Mouse (Mus musculus): ENCODE data around the gene Plppr2. TPM values are rescaled to one million over a fixed set of nuclear protein-coding genes. Genes with fewer than 3 reads are reported as not detected.

The Plppr2 gene
- polyA plus RNA-seq, 1 experiment from 2014 or later: 1.4 TPM

GRCm38 (mm10) chr9:21926784-21927183, 10.0 kb upstream of the Plppr2 start:
- H3K9ac ChIP-seq (ENCODE audit: low read depth, low read length): peak overlapping the region; percentile 56
- H3K4me3 ChIP-seq (ENCODE audit: low read depth, low read length): peak overlapping the region; percentile 54
- no peak for ATAC-seq (ENCODE audit: low read depth)
- no peaks in the 10 kb centered on the region; the same call in 1 of the 2 replicates for H3K36me3 ChIP-seq (ENCODE audit: control insufficient read depth, insufficient read depth)
- H3K4me1 ChIP-seq (ENCODE audit: control insufficient read depth, low read depth, low read length): peaks cover 18% of the 10 kb centered on the region
- 0% methylated on average over 6 of the region's 6 CpGs for WGBS (ENCODE audit: insufficient replicate concordance)
- no peaks in the 10 kb centered on the region for H3K27me3 ChIP-seq (ENCODE audit: control insufficient read depth, insufficient read depth, low read depth, low read length)
- H3K27ac ChIP-seq (ENCODE audit: low read length): peak overlapping the region; percentile 40; the same call in 1 of the 2 replicates
- H3K9me3 ChIP-seq (replicated peaks; ENCODE audit: control insufficient read depth, low read length): no peaks in the 10 kb centered on the region
- H3K4me2 ChIP-seq (ENCODE audit: low read depth, low read length): peak overlapping the region; percentile 63

- H3K9ac ChIP-seq (ENCODE audit: low read depth, low read length): peak within 1 kb of the TSS; percentile 56
- H3K4me3 ChIP-seq (ENCODE audit: low read depth, low read length): peak within 1 kb of the TSS; percentile 54
- WGBS (ENCODE audit: insufficient replicate concordance): under 1% methylated on average over 28 of the region's 28 CpGs
- H3K27ac ChIP-seq (ENCODE audit: low read length): peak within 1 kb of the TSS; percentile 46; the same call in 1 of the 2 replicates
- no peaks in the 10 kb centered on the region; the same call in 1 of the 2 replicates for H3K36me3 ChIP-seq (ENCODE audit: control insufficient read depth, insufficient read depth)
- peak within 1 kb of the TSS; percentile 63 for H3K4me2 ChIP-seq (ENCODE audit: low read depth, low read length)
- no peaks in the 10 kb centered on the region for H3K9me3 ChIP-seq (replicated peaks; ENCODE audit: control insufficient read depth, low read length)
- peak; percentile 84 for ATAC-seq (ENCODE audit: low read depth)
- H3K27me3 ChIP-seq (ENCODE audit: control insufficient read depth, insufficient read depth, low read depth, low read length): no peaks in the 10 kb centered on the region
- peaks cover 18% of the 10 kb centered on the region for H3K4me1 ChIP-seq (ENCODE audit: control insufficient read depth, low read depth, low read length)
These were observed 9.6 kb upstream of the Plppr2 start, which contains the start of the genes Ccdc159 and Tmem205 for GRCm38 (mm10) chr9:21927208-21927753. TSS of gene Ccdc159 (plus strand) at chr9:21927471. TSS of gene Tmem205 (minus strand) at chr9:21927556.

- Histone ChIP-seq H3K9ac (ENCODE audit: low read depth, low read length) (no peak overlapping the region), H3K27me3 (ENCODE audit: control insufficient read depth, insufficient read depth, low read depth, low read length) (no peaks in the 10 kb centered on the region), H3K4me1 (ENCODE audit: control insufficient read depth, low read depth, low read length) (peaks cover 11% of the 10 kb centered on the region), H3K4me2 (ENCODE audit: low read depth, low read length) (no peak overlapping the region), H3K4me3 (ENCODE audit: low read depth, low read length) (no peak overlapping the region), H3K27ac (ENCODE audit: low read length) (no peak overlapping the region), H3K36me3 (ENCODE audit: control insufficient read depth, insufficient read depth) (no peaks in the 10 kb centered on the region), H3K9me3 (replicated peaks; ENCODE audit: control insufficient read depth, low read length) (no peaks in the 10 kb centered on the region)
- 58% methylated on average over 3 of the region's 3 CpGs for WGBS (ENCODE audit: insufficient replicate concordance)
- ATAC-seq (ENCODE audit: low read depth): no peak
These were observed 7.6 kb upstream of the Plppr2 start for GRCm38 (mm10) chr9:21929208-21929607.

GRCm38 (mm10) chr9:21932006-21932405, 4.8 kb upstream of the Plppr2 start:
- Histone ChIP-seq H3K4me3 (ENCODE audit: low read depth, low read length) (no peak overlapping the region), H3K27ac (ENCODE audit: low read length) (no peak overlapping the region), H3K36me3 (ENCODE audit: control insufficient read depth, insufficient read depth) (no peaks in the 10 kb centered on the region), H3K4me2 (ENCODE audit: low read depth, low read length) (no peak overlapping the region), H3K9me3 (replicated peaks; ENCODE audit: control insufficient read depth, low read length) (no peaks in the 10 kb centered on the region), H3K4me1 (ENCODE audit: control insufficient read depth, low read depth, low read length) (peaks cover 8% of the 10 kb centered on the region), H3K27me3 (ENCODE audit: control insufficient read depth, insufficient read depth, low read depth, low read length) (no peaks in the 10 kb centered on the region), H3K9ac (ENCODE audit: low read depth, low read length) (no peak overlapping the region)
- WGBS (ENCODE audit: insufficient replicate concordance): 31% methylated on average over 2 of the region's 2 CpGs
- ATAC-seq (ENCODE audit: low read depth): no peak

GRCm38 (mm10) chr9:21932445-21933137, 4.2 kb upstream of the Plppr2 start:
- no peak overlapping the region for H3K4me2 ChIP-seq (ENCODE audit: low read depth, low read length)
- WGBS (ENCODE audit: insufficient replicate concordance): 47% methylated on average over 12 of the region's 12 CpGs
- ATAC-seq (ENCODE audit: low read depth): no peak
- no peaks in the 10 kb centered on the region for H3K36me3 ChIP-seq (ENCODE audit: control insufficient read depth, insufficient read depth)
- H3K27me3 ChIP-seq (ENCODE audit: control insufficient read depth, insufficient read depth, low read depth, low read length): no peaks in the 10 kb centered on the region
- H3K9ac ChIP-seq (ENCODE audit: low read depth, low read length): no peak overlapping the region
- no peak overlapping the region for H3K27ac ChIP-seq (ENCODE audit: low read length)
- H3K9me3 ChIP-seq (replicated peaks; ENCODE audit: control insufficient read depth, low read length): no peaks in the 10 kb centered on the region
- no peak overlapping the region for H3K4me3 ChIP-seq (ENCODE audit: low read depth, low read length)
- peaks cover 5% of the 10 kb centered on the region for H3K4me1 ChIP-seq (ENCODE audit: control insufficient read depth, low read depth, low read length)

- WGBS (ENCODE audit: insufficient replicate concordance): 70% methylated on average over 12 of the region's 12 CpGs
- Histone ChIP-seq H3K4me3 (ENCODE audit: low read depth, low read length) (no peak overlapping the region), H3K36me3 (ENCODE audit: control insufficient read depth, insufficient read depth) (no peaks in the 10 kb centered on the region), H3K9ac (ENCODE audit: low read depth, low read length) (no peak overlapping the region), H3K4me2 (ENCODE audit: low read depth, low read length) (no peak overlapping the region), H3K9me3 (replicated peaks; ENCODE audit: control insufficient read depth, low read length) (no peaks in the 10 kb centered on the region), H3K4me1 (ENCODE audit: control insufficient read depth, low read depth, low read length) (peaks cover 3% of the 10 kb centered on the region), H3K27me3 (ENCODE audit: control insufficient read depth, insufficient read depth, low read depth, low read length) (no peaks in the 10 kb centered on the region), H3K27ac (ENCODE audit: low read length) (no peak overlapping the region)
- ATAC-seq (ENCODE audit: low read depth): no peak
These were observed 2.8 kb upstream of the Plppr2 start for GRCm38 (mm10) chr9:21934021-21934420.

- Histone ChIP-seq H3K27me3 (ENCODE audit: control insufficient read depth, insufficient read depth, low read depth, low read length) (no peaks in the 10 kb centered on the region), H3K4me3 (ENCODE audit: low read depth, low read length) (no peak overlapping the region), H3K27ac (ENCODE audit: low read length) (no peak overlapping the region), H3K9ac (ENCODE audit: low read depth, low read length) (no peak overlapping the region), H3K9me3 (replicated peaks; ENCODE audit: control insufficient read depth, low read length) (no peaks in the 10 kb centered on the region), H3K4me1 (ENCODE audit: control insufficient read depth, low read depth, low read length) (peaks cover 3% of the 10 kb centered on the region), H3K36me3 (ENCODE audit: control insufficient read depth, insufficient read depth) (no peaks in the 10 kb centered on the region), H3K4me2 (ENCODE audit: low read depth, low read length) (no peak overlapping the region)
- ATAC-seq (ENCODE audit: low read depth): no peak
- WGBS (ENCODE audit: insufficient replicate concordance): 50% methylated on average over 7 of the region's 7 CpGs
These were observed 1.2 kb upstream of the Plppr2 start for GRCm38 (mm10) chr9:21935466-21936131.

GRCm38 (mm10) chr9:21937711-21938175, 910 bp downstream of the Plppr2 start:
- Histone ChIP-seq H3K27me3 (ENCODE audit: control insufficient read depth, insufficient read depth, low read depth, low read length) (no peaks in the 10 kb centered on the region), H3K9ac (ENCODE audit: low read depth, low read length) (no peak overlapping the region), H3K4me3 (ENCODE audit: low read depth, low read length) (no peak overlapping the region), H3K4me2 (ENCODE audit: low read depth, low read length) (no peak overlapping the region), H3K4me1 (ENCODE audit: control insufficient read depth, low read depth, low read length) (peaks cover 3% of the 10 kb centered on the region), H3K9me3 (replicated peaks; ENCODE audit: control insufficient read depth, low read length) (no peaks in the 10 kb centered on the region), H3K27ac (ENCODE audit: low read length) (no peak overlapping the region), H3K36me3 (ENCODE audit: control insufficient read depth, insufficient read depth) (no peaks in the 10 kb centered on the region)
- ATAC-seq (ENCODE audit: low read depth): no peak
- WGBS (ENCODE audit: insufficient replicate concordance): 72% methylated on average over 4 of the region's 4 CpGs

All from liver, embryonic 16.5 days (tissue).